Mouse (Mus musculus): ENCODE results near the gene F9.

GRCm38 (mm10) chrX:60000084-60000443 is 800 bp downstream of the F9 start:
- TF ChIP-seq CTCF (IDR thresholded peaks at IDR 0.05; ENCODE audit: borderline replicate concordance, insufficient read depth, low read length) (no peak), POLR2A (IDR thresholded peaks at IDR 0.05; ENCODE audit: low read depth, low read length) (no peak)

All from embryonic fibroblast, embryonic 13.5 days (primary cell).